In genomic region chr8:84663483-84664327, GRCm38 (mm10) we compare ENCODE assay signal across 8 mouse cellular contexts. TPM values are rescaled to one million over a fixed set of nuclear protein-coding genes. Genes with fewer than 3 reads are reported as not detected.
A peak's percentile ranks its signal among the peaks of the same experiment; 100 is the strongest.
DNase-seq lines count a peak whose midpoint lies in the region; ATAC-seq lines count a peak whose summit lies in the region.

No protein-coding gene starts in this region.

- WGBS in hindbrain, embryonic 13.5 days, result 4% methylated on average over 43 of the region's 43 CpGs

- H3K4me1 ChIP-seq in hindbrain, embryonic 13.5 days (replicated peaks), result peaks cover 57% of the 10 kb centered on the region

- DNase-seq in NIH3T3 (ENCODE audit: low read depth), result peak; percentile 99
- DNase-seq in cerebellum, postnatal 10 days, result peak; percentile 98 to 99
- peak; percentile 93 for DNase-seq in frontal cortex, postnatal 10 days (ENCODE audit: low spot score in 2 of 2)
- peak; percentile 96 for DNase-seq in layer of hippocampus, postnatal 36 days
- peak; percentile 99 for DNase-seq in lung, postnatal 36 days
- DNase-seq in retina, postnatal 1 day, result peak; percentile 99
- peak; percentile 84 to 97 for DNase-seq in urinary bladder, adult 18-20 months (ENCODE audit: low spot score in 2 of 2)

- H3K4me2 ChIP-seq in hindbrain, embryonic 13.5 days, result peak overlapping the region; percentile 90

- H3K27me3 ChIP-seq in hindbrain, embryonic 13.5 days, result no peaks in the 10 kb centered on the region

- no peaks in the 10 kb centered on the region for H3K9me3 ChIP-seq in hindbrain, embryonic 13.5 days

- peak overlapping the region; percentile 88 for H3K27ac ChIP-seq in hindbrain, embryonic 13.5 days

- peak; percentile 83 for ATAC-seq in hindbrain, embryonic 13.5 days (ENCODE audit: low FRiP score)

- peak overlapping the region; percentile 81 for H3K9ac ChIP-seq in hindbrain, embryonic 13.5 days

- peak overlapping the region; percentile 69 for H3K4me3 ChIP-seq in hindbrain, embryonic 13.5 days

- peaks cover 7% of the 10 kb centered on the region for H3K36me3 ChIP-seq in hindbrain, embryonic 13.5 days

RNA-seq across cellular contexts. Expression of gene Ier2, which starts 1.1 kb away (rescaled TPM):
- polyA plus RNA-seq in hindbrain, embryonic 13.5 days (2015; fragmentation: Nextera tagmentation; extraction: Ambion mirVana), result 26.1 and 32.2 TPM in 2 replicates
- 1 to 10 TPM; 7.2 to 7.6 TPM for total RNA-seq in layer of hippocampus, postnatal 36 days (2021)

RNA-seq across cellular contexts. Expression of gene Trmt1, which starts 22.4 kb away (rescaled TPM):
- polyA plus RNA-seq in hindbrain, embryonic 13.5 days (2015; fragmentation: Nextera tagmentation; extraction: Ambion mirVana), result 51.9 and 60.3 TPM in 2 replicates
- 100 to 1,000 TPM in 1 of 2 experiments, 10 to 100 TPM in 1; 95.2 to 115 TPM for total RNA-seq in layer of hippocampus, postnatal 36 days (2021)

RNA-seq across cellular contexts. Expression of gene Nacc1, which starts 24.0 kb away (rescaled TPM):
- 13.7 and 14.4 TPM in 2 replicates for polyA plus RNA-seq in hindbrain, embryonic 13.5 days (2015; fragmentation: Nextera tagmentation; extraction: Ambion mirVana)
- 10 to 100 TPM; 85.9 to 92.2 TPM for total RNA-seq in layer of hippocampus, postnatal 36 days (2021)

RNA-seq across cellular contexts. Expression of gene Lyl1, which starts 37.6 kb away (rescaled TPM):
- 3.9 and 4.2 TPM in 2 replicates for polyA plus RNA-seq in hindbrain, embryonic 13.5 days (2015; fragmentation: Nextera tagmentation; extraction: Ambion mirVana)
- 1 to 10 TPM; 1.2 to 2.0 TPM for total RNA-seq in layer of hippocampus, postnatal 36 days (2021)

RNA-seq across cellular contexts. Expression of gene G430095P16Rik, which starts 59.1 kb away (rescaled TPM):
- 1.0 and 2.3 TPM in 2 replicates for polyA plus RNA-seq in hindbrain, embryonic 13.5 days (2015; fragmentation: Nextera tagmentation; extraction: Ambion mirVana)
- total RNA-seq in layer of hippocampus, postnatal 36 days (2021), result not detected

Comparison
In these comparisons a context has a peak if more than half of its experiments do, and no peak if none do; other contexts are left out.
1. Peak in every context shown above with its lines: DNase-seq, ATAC-seq, H3K4me3 ChIP-seq and H3K27ac ChIP-seq.